Mouse (Mus musculus) layer of hippocampus, postnatal 14 days (tissue): ENCODE measurements at regions not wholly inside any gene's neighbourhood (a gene's known extent, or its start where the extent isn't known, plus 50 kb on each side); places are given as distances from the start of the nearest gene placed in this dataset.

Source experiments
- DNase-seq, 2 experiments: peaks; one replicate each; pipeline ENCODE4 v3.0.0; 2021 to 2022; ENCODE audit warnings: low spot score in 2 of 2, mixed read lengths in 1 of 2

GRCm38 (mm10) chr8:6388651-6389050, 1283.5 kb upstream of the Slc10a2 start:
- no peak for DNase-seq

- DNase-seq, result no peak
Observed at GRCm38 (mm10) chr8:6374712-6375111, 1269.6 kb upstream of the Slc10a2 start.

- DNase-seq, result no peak
Observed at GRCm38 (mm10) chr8:6361403-6361942, 1256.3 kb upstream of the Slc10a2 start.

- DNase-seq, result no peak
Observed at GRCm38 (mm10) chr8:6357866-6358265, 1252.7 kb upstream of the Slc10a2 start.

DNA sequence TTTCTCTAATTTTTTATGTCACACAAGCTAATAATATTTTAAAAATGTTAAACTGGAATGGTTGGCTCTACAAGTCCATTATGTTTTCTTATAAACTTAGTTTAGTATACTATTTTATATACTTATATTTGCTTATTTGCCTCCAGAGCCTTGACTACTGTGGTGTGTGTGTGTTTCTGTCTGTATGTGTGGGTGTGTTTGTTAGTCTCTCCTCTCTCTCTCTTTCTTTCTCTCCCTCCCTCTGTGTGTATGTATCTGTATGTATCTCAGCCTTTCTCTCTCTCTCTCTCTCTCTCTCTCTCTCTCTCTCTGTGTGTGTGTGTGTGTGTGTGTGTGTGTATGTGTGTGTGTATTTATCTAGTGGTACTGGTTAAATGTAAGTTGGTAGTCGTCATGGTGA, 1245.3 kb upstream of the Slc10a2 start:
- no peak for DNase-seq

GRCm38 (mm10) chr8:6350052-6350451, 1244.9 kb upstream of the Slc10a2 start:
- DNase-seq, result peak in 1 of 2 experiments; percentile 81

GRCm38 (mm10) chr8:6345704-6346103, 1240.6 kb upstream of the Slc10a2 start:
- DNase-seq, result no peak

DNA sequence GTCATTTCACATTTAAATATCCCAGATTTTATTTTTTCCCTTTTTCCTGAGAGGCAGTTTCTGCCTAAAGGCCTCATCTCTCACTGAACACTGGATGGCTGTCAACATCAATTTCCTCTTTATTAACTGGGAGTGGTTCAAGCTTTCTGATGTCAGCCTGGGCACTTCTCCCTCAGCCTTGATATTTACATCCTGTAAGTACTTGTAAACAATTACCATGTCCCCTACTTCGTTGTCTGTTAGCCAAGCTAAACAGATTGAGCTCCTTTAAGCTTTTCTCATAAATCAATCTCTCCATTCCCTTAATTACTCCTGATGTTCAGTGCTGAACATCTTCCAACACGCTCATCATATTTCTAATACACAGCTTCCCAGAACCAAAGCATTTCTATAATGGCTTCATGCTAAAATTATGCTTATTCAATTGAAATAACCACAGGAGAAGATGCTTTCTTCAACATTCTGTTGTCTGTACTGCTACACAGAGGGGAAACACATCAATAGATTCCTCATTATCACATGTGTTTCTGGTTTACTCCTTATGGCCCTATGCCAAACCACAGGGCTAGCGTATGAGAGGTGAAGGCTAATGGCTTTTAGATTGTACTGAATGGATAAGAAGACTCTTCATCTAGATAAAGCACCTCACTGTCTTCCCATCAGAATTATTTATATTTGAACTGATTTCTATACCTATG, 1235.2 kb upstream of the Slc10a2 start:
- DNase-seq, result no peak

DNA sequence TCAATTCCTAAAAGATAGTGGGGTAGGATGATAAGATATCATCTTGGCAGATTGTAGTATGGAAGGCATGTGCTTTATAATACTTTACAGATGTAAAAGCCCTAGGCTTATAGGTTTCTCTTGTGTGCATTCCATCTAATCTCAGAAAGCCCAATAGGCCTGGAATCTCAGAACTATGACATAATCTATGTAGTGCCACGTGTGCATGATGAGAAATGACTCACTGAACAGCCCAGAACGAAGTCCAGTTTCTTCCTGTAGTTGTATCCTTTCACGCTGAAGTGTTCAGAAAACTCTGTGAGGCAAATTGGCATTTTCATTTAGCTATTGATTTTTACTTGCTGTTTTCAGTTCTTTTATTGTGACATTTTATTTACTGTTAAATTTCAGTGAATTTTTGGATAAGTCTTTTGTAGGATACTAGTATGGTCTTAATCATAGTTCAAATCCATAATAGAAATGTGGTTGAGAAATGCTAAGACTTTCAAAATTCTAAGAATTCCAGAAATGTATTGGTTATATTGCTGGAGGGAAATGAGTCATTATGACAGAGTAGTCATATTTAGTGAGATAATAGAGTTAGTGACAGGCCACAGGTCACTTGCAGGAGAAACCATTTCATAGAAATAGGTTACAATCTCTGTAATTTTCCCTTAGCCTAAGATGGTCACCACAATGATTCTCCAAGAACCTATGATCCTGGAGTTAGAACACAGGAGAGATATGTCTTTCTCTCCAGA, 1229.3 kb upstream of the Slc10a2 start:
- DNase-seq, result no peak

GRCm38 (mm10) chr8:6321346-6321745, 1216.2 kb upstream of the Slc10a2 start:
- peak in 1 of 2 experiments; percentile 48 for DNase-seq

DNA sequence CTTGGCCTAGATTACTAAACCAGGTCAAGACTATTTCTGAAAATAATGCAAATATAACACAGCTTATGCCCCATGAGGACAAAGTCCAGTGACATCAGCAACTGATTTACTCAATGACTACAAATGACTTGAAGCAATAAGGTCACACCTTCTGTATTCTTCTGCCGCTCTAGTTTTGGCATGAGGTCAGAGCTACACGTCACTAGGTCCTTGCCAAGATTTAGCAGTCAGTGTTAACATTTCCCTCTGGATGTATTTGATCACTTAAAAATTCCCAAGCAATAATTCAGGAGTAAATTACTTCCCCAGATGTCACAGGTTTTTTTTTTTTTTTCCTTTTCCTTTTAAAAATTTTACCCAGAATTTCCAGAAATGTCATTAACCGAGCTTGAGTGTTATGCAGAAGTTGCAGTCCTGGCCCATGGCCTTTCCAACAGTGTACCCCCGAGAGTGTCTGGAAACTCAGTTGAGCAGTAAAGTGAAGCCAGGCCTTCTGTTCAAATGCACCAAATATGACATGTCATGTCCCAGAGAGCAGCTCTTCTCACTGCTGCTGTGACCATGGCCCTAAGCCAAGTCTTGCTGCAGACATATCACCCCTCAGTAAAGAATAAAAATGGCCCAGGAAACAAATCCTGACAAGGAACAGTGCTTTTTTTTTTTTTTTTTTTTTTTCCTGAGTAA, 1210.2 kb upstream of the Slc10a2 start:
- no peak for DNase-seq

- peak in 1 of 2 experiments; percentile 44 for DNase-seq
Observed at GRCm38 (mm10) chr8:6288889-6289288, 1183.7 kb upstream of the Slc10a2 start.

DNA sequence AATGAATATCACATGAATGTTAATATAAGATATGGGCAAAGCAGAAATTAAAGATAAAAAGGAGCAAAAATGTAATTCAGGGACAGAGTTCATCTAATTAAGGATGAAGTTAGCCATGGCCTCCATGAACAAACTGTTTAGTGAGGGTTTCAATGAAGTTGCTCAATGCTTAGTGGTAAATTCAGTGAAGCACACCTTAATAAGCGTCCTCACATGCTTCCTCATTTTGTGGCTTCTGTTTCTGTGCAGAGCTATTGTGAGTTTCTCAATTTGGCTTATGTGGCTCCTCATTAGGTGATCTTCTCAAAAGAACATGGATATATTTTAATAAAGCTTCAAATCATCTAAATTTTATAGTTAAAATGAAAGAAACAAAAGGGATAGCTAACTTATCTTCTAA, 1174.8 kb upstream of the Slc10a2 start:
- no peak for DNase-seq
